Mouse (Mus musculus): ENCODE data around the gene Dennd6a.

DNA sequence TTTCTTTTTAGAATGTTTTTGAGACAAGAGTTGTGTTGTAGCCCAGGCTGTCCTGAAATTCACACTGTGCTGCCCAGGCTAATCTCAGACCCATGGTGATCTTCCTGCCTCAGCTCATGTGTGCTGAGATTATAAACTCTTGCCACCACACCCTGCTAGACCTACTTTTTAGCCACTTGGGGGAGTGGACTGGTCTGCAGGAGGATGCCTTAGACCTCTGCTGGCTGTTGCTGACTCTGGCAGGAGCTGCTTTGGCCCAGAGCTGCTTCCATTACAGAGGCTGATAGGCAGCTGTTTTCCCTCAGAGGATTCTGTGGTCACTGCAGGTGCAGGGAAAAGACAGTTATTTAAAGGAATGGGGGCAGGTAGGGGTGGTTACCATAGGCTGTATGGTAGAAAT lies 17.7 kb downstream of the Dennd6a start:
- no peak for TF ChIP-seq HCFC1 (IDR thresholded peaks at IDR 0.05; ENCODE audit: borderline replicate concordance, insufficient read depth, low read length)
- TF ChIP-seq ZC3H11A (IDR thresholded peaks at IDR 0.05; ENCODE audit: borderline replicate concordance, low read depth, low read length) = no peak
- TF ChIP-seq CHD2 (IDR thresholded peaks at IDR 0.05; ENCODE audit: low read depth, low read length) = no peak
- TF ChIP-seq MAFK (IDR thresholded peaks at IDR 0.05; ENCODE audit: insufficient read depth, low read depth, low read length) = no peak

Measured in ES-E14 (cell line).